Mouse (Mus musculus) megakaryocyte, embryonic 14.5 days (primary cell): Measurements from ENCODE around the gene Gpr137.

Experiments used
- FLI1 ChIP-seq: IDR thresholded peaks from 2 replicates; pipeline ENCODE4 v1.6.1; 2012; ENCODE audit warnings: low read length, inconsistent platforms, mixed read lengths
- GATA1 ChIP-seq: IDR thresholded peaks from 3 replicates; pipeline ENCODE4 v1.6.1; 2012; ENCODE audit warnings: mixed read lengths, low read length, inconsistent platforms, borderline replicate concordance

- TF ChIP-seq GATA1 (no peak), FLI1 (no peak)
Observed at GRCm38 (mm10) chr19:6907811-6908540, 34.3 kb downstream of the Gpr137 start.
